Mouse (Mus musculus): Measurements from ENCODE around the gene Mitd1. TPM values are rescaled to one million over a fixed set of nuclear protein-coding genes. Genes with fewer than 3 reads are reported as not detected.

Mitd1 gene
- 27.0 and 30.9 TPM in 2 replicates for polyA plus RNA-seq (2015; fragmentation: Nextera tagmentation; extraction: Ambion mirVana)

DNA sequence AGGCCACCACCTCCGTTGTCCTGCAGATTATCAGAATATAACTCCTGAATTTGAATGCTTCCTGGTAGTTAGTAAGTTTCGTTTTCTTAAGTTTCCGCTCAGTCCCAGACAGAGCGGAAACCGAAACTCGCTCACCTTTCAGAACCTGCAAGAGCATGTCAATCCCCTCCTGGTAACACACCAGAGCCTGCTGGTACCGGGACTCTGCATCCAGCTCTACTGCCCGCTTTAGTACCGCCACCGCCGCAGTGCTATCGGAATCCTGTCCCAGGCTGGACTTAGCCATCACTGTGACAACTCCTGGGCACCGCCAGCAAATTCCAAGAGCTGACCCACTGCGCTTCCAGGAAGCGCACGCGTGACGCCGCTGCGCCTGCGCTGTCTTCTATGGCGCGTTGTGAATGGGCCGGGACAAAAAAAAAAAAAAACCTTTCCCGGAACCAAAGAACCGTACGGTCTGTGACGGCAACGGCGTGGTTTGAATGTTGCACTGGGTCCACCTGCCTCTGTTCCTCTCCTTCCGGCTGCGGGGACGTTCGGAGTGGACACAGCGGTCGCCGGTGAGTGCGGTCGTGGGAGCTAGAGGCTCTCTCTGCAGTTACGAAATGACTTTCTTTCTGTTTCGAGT is at the start of gene Mitd1, which contains the start of gene Mrpl30:
Gene Mitd1, minus strand, starts transcription at position 387 of the 628 bp plus-strand sequence.
Gene Mrpl30, plus strand, starts transcription at position 453 of the 628 bp plus-strand sequence.
- under 1% methylated on average over 40 of the region's 41 CpGs for WGBS
- ATAC-seq (ENCODE audit: low read depth): peak; percentile 95
- no peaks in the 10 kb centered on the region for H3K9me3 ChIP-seq (ENCODE audit: control insufficient read depth, low read length)
- H3K27ac ChIP-seq (ENCODE audit: low read length): peak within 1 kb of the TSS; percentile 67
- peak within 1 kb of the TSS; percentile 68 for H3K9ac ChIP-seq (ENCODE audit: low read length)
- peak within 1 kb of the TSS; percentile 79 for H3K4me2 ChIP-seq (ENCODE audit: low read depth, low read length)
- H3K4me1 ChIP-seq (replicated peaks; ENCODE audit: control insufficient read depth, insufficient read depth, low read length): peaks cover 15% of the 10 kb centered on the region
- H3K4me3 ChIP-seq (ENCODE audit: low read length): peak within 1 kb of the TSS; percentile 61
- no peaks in the 10 kb centered on the region for H3K27me3 ChIP-seq (ENCODE audit: control insufficient read depth, insufficient read depth, low read depth, low read length)
- H3K36me3 ChIP-seq (ENCODE audit: control insufficient read depth, insufficient read depth, low read length): peaks cover 4% of the 10 kb centered on the region; the same call in 1 of the 2 replicates

DNA sequence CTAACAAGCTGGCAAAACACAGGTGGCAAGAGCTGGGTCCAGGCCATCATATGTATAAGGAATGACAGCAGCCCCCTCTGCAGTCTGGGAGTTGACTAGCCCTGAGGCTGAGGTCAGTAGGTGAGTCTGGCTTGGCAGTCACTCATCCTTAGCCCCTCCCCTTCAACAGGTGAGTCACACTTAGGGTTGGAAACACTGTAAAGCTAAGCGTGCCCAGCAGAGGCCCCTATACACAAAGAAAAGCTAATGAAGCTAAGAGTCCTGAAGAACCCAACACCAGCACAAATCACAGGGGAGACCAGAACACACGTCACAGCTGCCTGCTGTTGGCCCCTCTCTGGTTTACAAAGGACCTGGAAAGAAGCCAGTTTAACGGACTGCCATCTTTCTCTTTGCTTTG is 41.6 kb upstream of the Mitd1 start:
- Histone ChIP-seq H3K4me1 (replicated peaks; ENCODE audit: control insufficient read depth, insufficient read depth, low read length) (no peaks in the 10 kb centered on the region), H3K27ac (ENCODE audit: low read length) (no peak overlapping the region), H3K36me3 (ENCODE audit: control insufficient read depth, insufficient read depth, low read length) (no peaks in the 10 kb centered on the region), H3K27me3 (ENCODE audit: control insufficient read depth, insufficient read depth, low read depth, low read length) (no peaks in the 10 kb centered on the region), H3K4me2 (ENCODE audit: low read depth, low read length) (no peak overlapping the region), H3K9me3 (ENCODE audit: control insufficient read depth, low read length) (no peaks in the 10 kb centered on the region), H3K4me3 (ENCODE audit: low read length) (no peak overlapping the region), H3K9ac (ENCODE audit: low read length) (no peak overlapping the region)
- peak; percentile 82 for ATAC-seq (ENCODE audit: low read depth)
- WGBS: 7% methylated on average over 3 of the region's 3 CpGs

DNA sequence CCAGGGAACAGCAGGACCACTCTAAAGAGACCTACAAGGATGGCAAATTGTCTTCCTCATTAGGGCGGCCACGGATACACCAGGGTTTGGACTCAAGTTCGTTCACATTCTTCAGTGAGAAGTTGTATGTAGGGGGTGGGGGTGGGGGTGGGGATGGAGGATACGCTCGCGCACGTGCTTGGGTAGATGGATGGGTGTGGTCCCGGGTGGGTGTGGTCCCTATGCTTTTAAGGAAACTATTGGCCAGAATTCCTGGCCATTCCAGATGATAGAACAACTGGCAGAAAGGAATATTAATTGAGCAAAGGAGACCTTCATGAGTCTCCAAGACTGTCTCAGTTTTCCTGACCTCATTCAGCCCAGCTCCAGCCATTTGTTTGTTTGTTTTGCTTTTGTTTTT is 35.8 kb upstream of the Mitd1 start:
- H3K27ac ChIP-seq (ENCODE audit: low read length): no peak overlapping the region
- H3K4me1 ChIP-seq (replicated peaks; ENCODE audit: control insufficient read depth, insufficient read depth, low read length): no peaks in the 10 kb centered on the region
- no peak overlapping the region for H3K4me3 ChIP-seq (ENCODE audit: low read length)
- WGBS: 76% methylated on average over 8 of the region's 8 CpGs
- no peaks in the 10 kb centered on the region for H3K9me3 ChIP-seq (ENCODE audit: control insufficient read depth, low read length)
- H3K27me3 ChIP-seq (ENCODE audit: control insufficient read depth, insufficient read depth, low read depth, low read length): no peaks in the 10 kb centered on the region
- no peak overlapping the region for H3K4me2 ChIP-seq (ENCODE audit: low read depth, low read length)
- no peaks in the 10 kb centered on the region for H3K36me3 ChIP-seq (ENCODE audit: control insufficient read depth, insufficient read depth, low read length)
- no peak for ATAC-seq (ENCODE audit: low read depth)
- H3K9ac ChIP-seq (ENCODE audit: low read length): no peak overlapping the region

GRCm38 (mm10) chr1:37922536-37922935 is 32.3 kb upstream of the Mitd1 start:
- H3K4me2 ChIP-seq (ENCODE audit: low read depth, low read length): no peak overlapping the region
- H3K27ac ChIP-seq (ENCODE audit: low read length): no peak overlapping the region
- H3K27me3 ChIP-seq (ENCODE audit: control insufficient read depth, insufficient read depth, low read depth, low read length): no peaks in the 10 kb centered on the region
- H3K36me3 ChIP-seq (ENCODE audit: control insufficient read depth, insufficient read depth, low read length): no peaks in the 10 kb centered on the region
- no peaks in the 10 kb centered on the region for H3K4me1 ChIP-seq (replicated peaks; ENCODE audit: control insufficient read depth, insufficient read depth, low read length)
- H3K9ac ChIP-seq (ENCODE audit: low read length): no peak overlapping the region
- no peak for ATAC-seq (ENCODE audit: low read depth)
- 51% methylated on average over 8 of the region's 8 CpGs for WGBS
- H3K4me3 ChIP-seq (ENCODE audit: low read length): no peak overlapping the region
- no peaks in the 10 kb centered on the region for H3K9me3 ChIP-seq (ENCODE audit: control insufficient read depth, low read length)

- WGBS: 53% methylated on average over 6 of the region's 6 CpGs
- Histone ChIP-seq H3K4me1 (replicated peaks; ENCODE audit: control insufficient read depth, insufficient read depth, low read length) (no peaks in the 10 kb centered on the region), H3K27me3 (ENCODE audit: control insufficient read depth, insufficient read depth, low read depth, low read length) (no peaks in the 10 kb centered on the region), H3K4me3 (ENCODE audit: low read length) (no peak overlapping the region), H3K27ac (ENCODE audit: low read length) (no peak overlapping the region), H3K36me3 (ENCODE audit: control insufficient read depth, insufficient read depth, low read length) (no peaks in the 10 kb centered on the region), H3K9me3 (ENCODE audit: control insufficient read depth, low read length) (no peaks in the 10 kb centered on the region), H3K4me2 (ENCODE audit: low read depth, low read length) (no peak overlapping the region), H3K9ac (ENCODE audit: low read length) (no peak overlapping the region)
- no peak for ATAC-seq (ENCODE audit: low read depth)
Measured at GRCm38 (mm10) chr1:37918096-37918495, 27.9 kb upstream of the Mitd1 start.

- 57% methylated on average over 13 of the region's 13 CpGs for WGBS
- Histone ChIP-seq H3K27ac (ENCODE audit: low read length) (no peak overlapping the region), H3K4me1 (replicated peaks; ENCODE audit: control insufficient read depth, insufficient read depth, low read length) (no peaks in the 10 kb centered on the region), H3K9ac (ENCODE audit: low read length) (no peak overlapping the region), H3K9me3 (ENCODE audit: control insufficient read depth, low read length) (no peaks in the 10 kb centered on the region), H3K36me3 (ENCODE audit: control insufficient read depth, insufficient read depth, low read length) (no peaks in the 10 kb centered on the region), H3K4me2 (ENCODE audit: low read depth, low read length) (no peak overlapping the region), H3K27me3 (ENCODE audit: control insufficient read depth, insufficient read depth, low read depth, low read length) (no peaks in the 10 kb centered on the region), H3K4me3 (ENCODE audit: low read length) (no peak overlapping the region)
- ATAC-seq (ENCODE audit: low read depth): no peak
Measured at GRCm38 (mm10) chr1:37917666-37918065, 27.5 kb upstream of the Mitd1 start.

DNA sequence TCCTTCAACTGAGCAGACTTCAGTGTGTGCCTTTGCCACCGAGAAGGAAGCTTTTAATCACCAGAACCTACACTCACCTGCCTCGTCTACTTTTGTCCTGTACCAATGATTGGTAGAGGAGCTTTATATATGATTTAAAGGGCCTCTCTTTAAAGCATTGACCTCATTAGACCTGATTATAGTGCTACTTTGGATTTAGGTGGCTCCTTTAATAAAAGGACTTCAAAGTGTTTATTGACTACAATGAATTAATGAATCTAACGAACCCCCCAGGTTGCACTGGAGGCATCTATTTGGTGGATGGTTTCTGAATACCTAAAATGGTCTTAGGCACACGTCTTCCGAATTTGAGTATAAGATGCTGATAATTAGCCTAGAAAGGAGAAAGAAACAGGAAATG is 26.2 kb upstream of the Mitd1 start, which contains the start of gene Lyg2:
Gene Lyg2, minus strand, starts transcription at position 101 of the 400 bp plus-strand sequence.
- Histone ChIP-seq H3K27ac (ENCODE audit: low read length) (no peak within 1 kb of the TSS), H3K4me3 (ENCODE audit: low read length) (no peak within 1 kb of the TSS), H3K4me2 (ENCODE audit: low read depth, low read length) (no peak within 1 kb of the TSS), H3K27me3 (ENCODE audit: control insufficient read depth, insufficient read depth, low read depth, low read length) (no peaks in the 10 kb centered on the region), H3K9me3 (ENCODE audit: control insufficient read depth, low read length) (no peaks in the 10 kb centered on the region), H3K4me1 (replicated peaks; ENCODE audit: control insufficient read depth, insufficient read depth, low read length) (no peaks in the 10 kb centered on the region), H3K9ac (ENCODE audit: low read length) (no peak within 1 kb of the TSS), H3K36me3 (ENCODE audit: control insufficient read depth, insufficient read depth, low read length) (no peaks in the 10 kb centered on the region)
- WGBS: 69% methylated on average over 5 of the region's 5 CpGs
- no peak for ATAC-seq (ENCODE audit: low read depth)

DNA sequence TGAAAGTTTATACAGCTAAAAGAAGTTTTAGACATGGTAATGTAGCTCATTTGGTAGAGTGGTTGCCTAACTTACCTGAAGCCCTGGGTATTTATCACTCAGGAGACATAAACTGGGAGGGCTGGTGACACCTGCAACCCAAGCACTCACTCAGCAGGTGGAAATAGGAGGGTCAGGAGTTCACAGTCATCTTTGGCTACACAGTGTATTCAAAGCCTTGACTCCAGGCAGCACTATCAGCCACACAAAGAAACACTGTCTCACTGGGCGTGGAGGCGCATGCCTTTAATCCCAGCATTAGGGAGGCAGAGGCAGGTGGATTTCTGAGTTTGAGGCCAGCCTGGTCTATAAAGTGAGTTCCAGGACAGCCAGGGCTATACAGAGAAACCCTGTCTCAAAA is 22.5 kb upstream of the Mitd1 start:
- Histone ChIP-seq H3K9me3 (ENCODE audit: control insufficient read depth, low read length) (no peaks in the 10 kb centered on the region), H3K27me3 (ENCODE audit: control insufficient read depth, insufficient read depth, low read depth, low read length) (no peaks in the 10 kb centered on the region), H3K4me1 (replicated peaks; ENCODE audit: control insufficient read depth, insufficient read depth, low read length) (no peaks in the 10 kb centered on the region), H3K4me3 (ENCODE audit: low read length) (no peak overlapping the region), H3K27ac (ENCODE audit: low read length) (no peak overlapping the region), H3K9ac (ENCODE audit: low read length) (no peak overlapping the region), H3K36me3 (ENCODE audit: control insufficient read depth, insufficient read depth, low read length) (no peaks in the 10 kb centered on the region), H3K4me2 (ENCODE audit: low read depth, low read length) (no peak overlapping the region)
- no peak for ATAC-seq (ENCODE audit: low read depth)
- 64% methylated on average over 2 of the region's 2 CpGs for WGBS

DNA sequence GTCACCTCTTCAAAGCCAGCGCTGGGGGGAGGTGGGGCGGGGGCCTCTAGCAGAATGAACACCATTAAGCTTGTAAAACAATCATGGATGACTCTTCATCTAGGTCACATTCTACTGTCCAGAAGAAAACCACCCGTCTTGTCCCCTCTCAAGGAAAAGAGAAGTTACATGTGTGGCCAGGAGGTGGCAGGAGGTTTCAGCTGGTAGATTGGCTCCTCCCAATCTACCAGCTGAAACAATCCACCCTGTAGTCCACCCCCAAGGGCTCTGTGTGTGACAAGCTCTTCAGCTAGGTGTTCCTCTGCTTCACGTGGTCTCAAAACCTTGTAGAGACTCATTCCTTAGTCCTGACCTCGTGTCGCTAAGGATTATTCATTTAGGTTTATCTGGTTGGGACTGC is 13.0 kb upstream of the Mitd1 start:
- WGBS: 24% methylated on average over 6 of the region's 6 CpGs
- peak; percentile 67 for ATAC-seq (ENCODE audit: low read depth)

More for the DNA sequence above, 13.0 kb upstream of the Mitd1 start:
- no peaks in the 10 kb centered on the region for H3K4me1 ChIP-seq (replicated peaks; ENCODE audit: control insufficient read depth, insufficient read depth, low read length)
- H3K36me3 ChIP-seq (ENCODE audit: control insufficient read depth, insufficient read depth, low read length): peaks cover 10% of the 10 kb centered on the region
- no peak overlapping the region for H3K9ac ChIP-seq (ENCODE audit: low read length)
- no peaks in the 10 kb centered on the region for H3K9me3 ChIP-seq (ENCODE audit: control insufficient read depth, low read length)
- H3K4me3 ChIP-seq (ENCODE audit: low read length): no peak overlapping the region
- H3K27me3 ChIP-seq (ENCODE audit: control insufficient read depth, insufficient read depth, low read depth, low read length): no peaks in the 10 kb centered on the region
- no peak overlapping the region for H3K4me2 ChIP-seq (ENCODE audit: low read depth, low read length)
- H3K27ac ChIP-seq (ENCODE audit: low read length): no peak overlapping the region
